Mouse (Mus musculus): ENCODE measurements at regions not wholly inside any gene's neighbourhood (a gene's known extent, or its start where the extent isn't known, plus 50 kb on each side); places are given as distances from the start of the nearest gene placed in this dataset.

DNA sequence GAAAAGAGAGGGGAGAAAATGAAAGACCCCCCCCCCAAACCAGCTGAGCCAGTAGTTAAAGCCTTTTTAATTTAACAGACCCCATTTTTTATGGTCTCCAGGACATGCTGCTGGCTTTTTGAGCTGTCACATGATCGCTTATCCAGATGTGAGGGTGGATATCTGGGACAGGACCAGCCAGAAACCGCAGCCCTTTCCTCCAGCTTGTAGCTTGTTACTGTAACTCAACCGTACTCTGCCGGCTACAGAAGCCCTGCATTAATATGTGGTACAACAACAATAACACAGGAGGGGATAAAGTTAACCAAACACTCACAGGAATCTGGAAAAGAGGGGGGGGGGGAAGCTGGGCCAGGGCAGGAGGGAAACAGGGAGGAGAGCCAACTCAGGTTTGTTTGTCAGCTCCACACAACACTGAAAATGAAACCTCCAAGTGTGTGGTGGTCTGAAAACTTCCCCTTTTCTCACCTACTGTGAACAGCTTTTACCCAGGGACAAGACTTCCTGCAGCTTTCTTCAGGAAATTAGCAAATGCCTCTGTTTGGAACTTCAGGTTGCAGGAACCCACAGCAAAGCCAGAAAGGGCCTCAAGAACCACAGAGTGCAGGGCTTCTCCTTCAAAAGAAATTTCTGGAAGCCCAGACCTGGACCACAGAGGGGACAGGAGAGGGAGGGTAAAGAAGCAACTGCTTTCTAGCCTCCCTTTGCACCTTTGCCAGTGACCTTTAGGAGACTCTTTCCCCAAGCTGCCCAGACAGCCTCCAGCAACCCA lies 244.3 kb downstream of the Clic5 start:
- no peak overlapping the region for H3K4me3 ChIP-seq (ENCODE audit: low read depth, low read length)
- no peaks in the 10 kb centered on the region for H3K27me3 ChIP-seq (ENCODE audit: insufficient read depth, low read length)
- H3K4me2 ChIP-seq, result no peak overlapping the region
- ATAC-seq (ENCODE audit: insufficient read depth) (no peak), DNase-seq (peak; percentile 23)
- WGBS, result 20% methylated on average over 4 of the region's 4 CpGs
- no peaks in the 10 kb centered on the region for H3K9me3 ChIP-seq (ENCODE audit: low read depth, low read length)
- TF ChIP-seq CTCF (IDR thresholded peaks at IDR 0.05; ENCODE audit: low read depth), result no peak
- H3K27ac ChIP-seq (ENCODE audit: low read depth), result no peak overlapping the region
- no peaks in the 10 kb centered on the region for H3K4me1 ChIP-seq (ENCODE audit: insufficient read depth)
- H3K36me3 ChIP-seq (ENCODE audit: insufficient read depth), result no peaks in the 10 kb centered on the region
- H3K9ac ChIP-seq, result no peak overlapping the region

GRCm38 (mm10) chr17:44433296-44433653 lies 244.9 kb downstream of the Clic5 start:
- Histone ChIP-seq H3K36me3 (ENCODE audit: insufficient read depth) (no peaks in the 10 kb centered on the region), H3K4me2 (no peak overlapping the region), H3K4me1 (ENCODE audit: insufficient read depth) (no peaks in the 10 kb centered on the region), H3K4me3 (ENCODE audit: low read depth, low read length) (no peak overlapping the region), H3K9ac (no peak overlapping the region), H3K9me3 (ENCODE audit: low read depth, low read length) (no peaks in the 10 kb centered on the region), H3K27ac (ENCODE audit: low read depth) (no peak overlapping the region), H3K27me3 (ENCODE audit: insufficient read depth, low read length) (no peaks in the 10 kb centered on the region)
- DNase-seq (no peak), ATAC-seq (ENCODE audit: insufficient read depth) (no peak)
- no peak for TF ChIP-seq CTCF (IDR thresholded peaks at IDR 0.05; ENCODE audit: low read depth)

DNA sequence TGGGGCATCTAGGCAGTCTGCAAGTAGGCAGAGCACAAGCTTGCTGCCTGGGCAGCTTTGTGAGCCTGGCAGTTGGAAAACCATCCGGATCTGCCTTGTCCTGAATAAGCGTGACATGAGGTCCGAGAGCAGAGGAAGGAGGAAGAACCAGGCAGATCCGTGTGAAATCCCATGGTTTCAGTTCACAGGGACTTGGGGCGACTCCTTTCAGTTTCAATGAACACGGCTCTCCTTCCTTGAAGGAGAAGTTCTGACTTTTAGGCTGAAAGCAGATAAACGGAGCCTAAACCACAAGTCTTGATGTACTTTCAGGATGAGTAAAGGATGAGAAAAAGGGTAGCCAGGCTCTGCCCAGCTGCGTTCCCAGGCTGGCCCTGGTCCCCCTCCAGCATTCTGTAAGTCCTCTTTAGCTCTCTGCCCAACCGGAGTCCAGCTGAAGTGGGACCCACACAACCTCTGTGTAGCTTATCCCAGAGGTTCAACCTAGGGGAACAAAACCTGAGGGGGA lies 248.2 kb downstream of the Clic5 start:
- Histone ChIP-seq H3K4me2 (no peak overlapping the region), H3K27me3 (ENCODE audit: insufficient read depth, low read length) (no peaks in the 10 kb centered on the region), H3K36me3 (ENCODE audit: insufficient read depth) (no peaks in the 10 kb centered on the region), H3K9ac (no peak overlapping the region), H3K4me1 (ENCODE audit: insufficient read depth) (no peaks in the 10 kb centered on the region), H3K9me3 (ENCODE audit: low read depth, low read length) (no peaks in the 10 kb centered on the region), H3K27ac (ENCODE audit: low read depth) (no peak overlapping the region), H3K4me3 (ENCODE audit: low read depth, low read length) (no peak overlapping the region)
- TF ChIP-seq CTCF (IDR thresholded peaks at IDR 0.05; ENCODE audit: low read depth), result no peak
- ATAC-seq (ENCODE audit: insufficient read depth) (no peak), DNase-seq (no peak)
- 84% methylated on average over 9 of the region's 9 CpGs for WGBS

DNA sequence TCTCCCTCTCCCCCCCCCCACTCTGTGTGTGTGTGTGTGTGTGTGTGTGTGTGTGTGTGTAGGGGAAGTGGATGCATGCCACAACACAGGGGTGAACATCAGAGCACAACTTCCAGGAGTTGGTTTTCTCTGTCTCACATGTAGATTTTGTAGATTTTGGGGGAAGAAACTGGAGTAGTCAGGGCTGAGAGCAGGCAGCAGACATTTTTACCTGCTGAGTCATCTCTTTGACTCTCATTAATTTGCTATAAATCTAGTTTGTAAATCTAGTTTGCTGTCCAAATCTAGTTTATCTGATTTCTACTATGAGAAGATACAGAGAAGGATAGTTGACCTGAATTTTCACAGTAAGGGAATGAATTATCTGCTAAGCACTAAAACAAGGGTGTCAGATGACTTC lies 250.1 kb downstream of the Clic5 start:
- Histone ChIP-seq H3K27me3 (ENCODE audit: insufficient read depth, low read length) (no peaks in the 10 kb centered on the region), H3K4me1 (ENCODE audit: insufficient read depth) (no peaks in the 10 kb centered on the region), H3K9me3 (ENCODE audit: low read depth, low read length) (no peaks in the 10 kb centered on the region), H3K9ac (no peak overlapping the region), H3K4me2 (no peak overlapping the region), H3K27ac (ENCODE audit: low read depth) (no peak overlapping the region), H3K4me3 (ENCODE audit: low read depth, low read length) (no peak overlapping the region), H3K36me3 (ENCODE audit: insufficient read depth) (no peaks in the 10 kb centered on the region)
- ATAC-seq (ENCODE audit: insufficient read depth) (no peak), DNase-seq (no peak)
- TF ChIP-seq CTCF (IDR thresholded peaks at IDR 0.05; ENCODE audit: low read depth), result no peak

DNA sequence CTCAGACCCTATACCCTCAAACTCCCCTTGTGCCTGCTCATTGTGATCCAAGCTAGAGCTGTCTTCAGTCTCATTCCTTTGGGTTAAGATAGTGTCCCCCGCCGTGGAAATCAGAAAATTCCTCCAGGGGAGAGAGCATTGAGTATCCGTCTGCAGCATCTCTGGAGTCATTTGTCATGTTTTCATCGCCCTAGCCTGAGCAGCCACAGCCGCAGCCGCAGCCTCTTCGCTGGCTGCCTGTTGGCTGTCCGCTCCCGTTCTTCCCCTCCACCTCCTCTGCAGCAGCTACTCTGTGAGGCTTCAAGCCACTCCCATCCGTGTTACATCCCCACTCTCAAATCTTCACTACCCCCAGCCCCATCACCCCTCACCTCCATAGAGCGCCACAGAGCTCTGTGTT lies 255.1 kb downstream of the Clic5 start:
- WGBS, result 29% methylated on average over 11 of the region's 11 CpGs

GRCm38 (mm10) chr17:44445361-44445760 lies 257.0 kb downstream of the Clic5 start:
- WGBS, result 43% methylated on average over 3 of the region's 3 CpGs
- H3K9me3 ChIP-seq (ENCODE audit: low read depth, low read length), result no peaks in the 10 kb centered on the region
- TF ChIP-seq CTCF (IDR thresholded peaks at IDR 0.05; ENCODE audit: low read depth), result no peak
- H3K9ac ChIP-seq, result no peak overlapping the region
- no peak for ATAC-seq (ENCODE audit: insufficient read depth)
- no peak overlapping the region for H3K27ac ChIP-seq (ENCODE audit: low read depth)
- H3K4me3 ChIP-seq (ENCODE audit: low read depth, low read length), result no peak overlapping the region
- no peak overlapping the region for H3K4me2 ChIP-seq
- H3K4me1 ChIP-seq (ENCODE audit: insufficient read depth), result no peaks in the 10 kb centered on the region; the same call in 1 of the 2 replicates
- no peaks in the 10 kb centered on the region for H3K27me3 ChIP-seq (ENCODE audit: insufficient read depth, low read length)
- peak; percentile 79 for DNase-seq
- H3K36me3 ChIP-seq (ENCODE audit: insufficient read depth), result no peaks in the 10 kb centered on the region

More for the DNA sequence above, 255.1 kb downstream of the Clic5 start:
- Histone ChIP-seq H3K9ac (no peak overlapping the region), H3K4me2 (no peak overlapping the region), H3K4me3 (ENCODE audit: low read depth, low read length) (no peak overlapping the region), H3K4me1 (ENCODE audit: insufficient read depth) (no peaks in the 10 kb centered on the region; the same call in 1 of the 2 replicates), H3K36me3 (ENCODE audit: insufficient read depth) (no peaks in the 10 kb centered on the region), H3K27ac (ENCODE audit: low read depth) (no peak overlapping the region), H3K27me3 (ENCODE audit: insufficient read depth, low read length) (no peaks in the 10 kb centered on the region), H3K9me3 (ENCODE audit: low read depth, low read length) (no peaks in the 10 kb centered on the region)
- ATAC-seq (ENCODE audit: insufficient read depth), result no peak
- no peak for TF ChIP-seq CTCF (IDR thresholded peaks at IDR 0.05; ENCODE audit: low read depth)
- DNase-seq, result no peak

Measured in lung, embryonic 14.5 days (tissue).